Mouse (Mus musculus) cerebellum, adult 2 months (tissue): ENCODE data around the gene Vmn1r48. TPM values are rescaled to one million over a fixed set of nuclear protein-coding genes. Genes with fewer than 3 reads are reported as not detected.
"Not testable (repeated sequence)": the region's sequence is repeated elsewhere in the genome, so short reads cannot be mapped to it uniquely, and the experiment has no call there.

Source experiments
- DNase-seq, 2 experiments: peaks; one replicate each; pipeline ENCODE4 v3.0.0; 2021
- H3K27ac ChIP-seq: fragments of 200-500 bp; 2 replicates; pipeline ENCODE4 v1.5.1; 2012; ENCODE audit warnings: low read length, control low read depth, inconsistent platforms; ENCODE audit not compliant: insufficient read depth
- H3K27me3 ChIP-seq: fragments of 200-500 bp; 2 replicates; pipeline ENCODE4 v1.6.1; 2012; ENCODE audit warnings: inconsistent platforms, mild to moderate bottlenecking, low read length, moderate library complexity; ENCODE audit not compliant: control insufficient read depth, insufficient read depth
- H3K4me1 ChIP-seq: fragments of 200-500 bp; 2 replicates; pipeline ENCODE4 v1.6.1; 2011; ENCODE audit warnings: low read length; ENCODE audit not compliant: control insufficient read depth, insufficient read depth
- H3K4me3 ChIP-seq: fragments of 200-500 bp; replicated peaks from 2 replicates; pipeline ENCODE3; 2011; ENCODE audit warnings: mild to moderate bottlenecking, low read depth, low read length, control low read depth; ENCODE audit not compliant: insufficient read depth
- CTCF ChIP-seq: fragments of 200-500 bp; IDR thresholded peaks from 2 replicates; pipeline ENCODE4 v1.5.1; 2011; ENCODE audit warnings: low read depth, mild to moderate bottlenecking, control low read depth, low read length, moderate library complexity, borderline replicate concordance; ENCODE audit not compliant: insufficient read depth
- POLR2A ChIP-seq: fragments of 200-500 bp; IDR thresholded peaks from 2 replicates; pipeline ENCODE4 v1.6.1; 2011; ENCODE audit warnings: low read length, control low read depth, borderline replicate concordance; ENCODE audit not compliant: insufficient read depth
- WGBS: fragments of 180-500 bp; shearing (Covaris S2); methylation state at CpG from one replicate; pipeline ENCODE4 v1.1.7; 2018; 5-methylcytosine and 5-hydroxymethylcytosine counted together
- polyA plus RNA-seq: library from polyadenylated mRNA; depleted of rRNA; stranded (reverse); fragments of >200 nt; gene quantifications from 2 replicates; pipeline ENCODE4 v1.2.3, GENCODE M21; 2012; rRNA removed

Gene Vmn1r48
- not detected in 2 replicates for polyA plus RNA-seq

DNA sequence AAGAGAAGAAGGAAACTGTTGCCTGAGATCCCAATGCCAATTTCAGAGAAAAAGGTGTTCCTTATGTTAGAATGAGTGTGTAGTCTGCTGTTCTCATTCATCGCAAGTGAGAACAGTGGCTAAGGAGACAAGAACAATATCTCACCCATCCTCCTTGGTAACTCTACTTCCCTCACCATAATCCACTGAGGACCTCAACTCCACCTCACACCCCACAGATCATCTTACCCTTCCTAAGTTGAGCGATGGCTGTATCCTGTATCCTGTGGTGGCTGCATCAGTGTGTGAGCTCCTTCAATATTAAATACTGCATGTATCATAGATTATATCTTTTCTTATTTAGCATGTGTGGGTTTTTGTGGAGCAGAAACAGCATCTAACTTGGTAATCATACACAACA, at the start of gene Vmn1r48:
Gene Vmn1r48 (minus strand): TSS at position 101 of the 400 bp plus-strand sequence.
- no CpG with 5 or more reads among the region's 2 CpGs for whole genome bisulfite sequencing

DNA sequence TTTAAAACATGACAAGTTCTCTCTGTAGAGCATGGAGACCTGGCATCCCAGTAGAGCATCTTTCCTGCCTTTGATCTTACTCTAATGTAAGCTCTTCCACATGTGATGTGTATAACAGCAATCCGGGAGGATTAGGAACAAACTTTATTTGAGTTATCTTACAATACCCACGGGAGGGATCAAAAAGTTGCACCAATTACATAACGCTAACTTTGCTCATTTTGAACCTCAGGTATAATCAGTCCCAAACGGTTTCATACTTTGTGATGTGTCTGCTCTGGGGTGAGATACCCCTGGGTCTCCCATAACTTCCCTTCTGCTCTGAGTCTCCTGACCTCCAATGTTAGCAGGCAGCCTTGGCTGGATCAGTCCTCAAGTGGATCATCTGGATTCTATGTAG, 41.8 kb upstream of the Vmn1r48 start, which contains the start of gene Vmn1r49:
Gene Vmn1r49 (minus strand): TSS at position 101 of the 400 bp plus-strand sequence.
- no peak for DNase-seq
- 82% methylated on average over 4 of the region's 4 CpGs for WGBS

More for the DNA sequence above, at the start of gene Vmn1r48:
- H3K4me3 ChIP-seq, DNase-seq, H3K27ac ChIP-seq, H3K4me1 ChIP-seq, H3K27me3 ChIP-seq: not testable (repeated sequence)

DNA sequence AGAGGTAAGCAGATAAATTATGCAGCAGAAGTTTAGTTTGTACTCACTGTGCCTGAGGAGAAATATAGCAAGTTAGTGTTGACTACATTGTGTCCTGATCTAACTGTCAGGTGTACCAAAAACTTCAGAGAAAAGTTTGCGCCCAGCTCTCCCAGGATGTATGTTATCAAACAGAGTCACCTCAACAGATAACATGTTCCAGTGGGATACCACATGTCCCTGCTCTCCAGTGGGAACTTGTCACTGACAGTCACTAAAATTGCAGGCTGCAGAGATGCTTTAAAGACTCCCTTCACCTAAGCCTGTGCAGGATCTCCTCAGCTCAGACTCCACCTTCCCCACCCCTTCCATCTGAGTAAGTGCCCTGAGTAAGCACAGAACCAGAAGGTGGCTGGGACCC, 20.8 kb downstream of the Vmn1r48 start, which contains the start of gene Vmn1r47:
Gene Vmn1r47 (plus strand): TSS at position 301 of the 400 bp plus-strand sequence.
- 97% methylated on average over 1 of the region's 1 CpGs for WGBS
- not testable (repeated sequence) for H3K4me1 ChIP-seq, DNase-seq, H3K4me3 ChIP-seq, H3K27ac ChIP-seq, H3K27me3 ChIP-seq

More for the DNA sequence above, 41.8 kb upstream of the Vmn1r48 start, which contains the start of gene Vmn1r49:
- H3K4me1 ChIP-seq: no peaks in the 10 kb centered on the region
- no peak within 1 kb of the TSS for H3K27ac ChIP-seq
- TF ChIP-seq CTCF (no peak), POLR2A (no peak)
- H3K27me3 ChIP-seq: no peaks in the 10 kb centered on the region
- H3K4me3 ChIP-seq: no peak within 1 kb of the TSS

DNA sequence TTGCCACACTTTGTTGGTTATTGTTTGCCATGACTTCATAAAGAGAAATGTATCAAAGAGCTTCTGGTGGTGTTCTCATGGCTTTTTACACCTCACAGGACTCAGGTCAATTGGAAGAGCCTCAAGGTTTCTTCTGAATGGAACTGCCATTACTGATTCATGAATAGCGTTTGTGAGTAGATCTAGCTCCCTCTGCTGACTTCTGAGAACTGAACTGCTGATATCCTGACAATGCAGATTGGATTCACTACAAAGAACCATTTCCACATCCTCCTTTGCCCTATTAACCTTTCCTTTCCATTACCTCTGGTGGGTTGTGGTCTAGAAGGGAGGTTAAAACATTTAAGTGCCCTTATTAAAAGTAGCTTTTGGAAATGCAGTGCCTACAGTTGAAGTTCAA, 50.7 kb downstream of the Vmn1r48 start:
- WGBS: 16% methylated on average over 1 of the region's 1 CpGs
- H3K27me3 ChIP-seq: no peaks in the 10 kb centered on the region
- TF ChIP-seq POLR2A: no peak
- TF ChIP-seq CTCF: no peak
- no peak overlapping the region for H3K27ac ChIP-seq
- DNase-seq: no peak
- H3K4me3 ChIP-seq: no peak overlapping the region
- no peaks in the 10 kb centered on the region for H3K4me1 ChIP-seq

Other genes starting within 250 kb of the Vmn1r48 start
- not detected in 2 replicates for gene Vmn1r42, start 160.4 kb downstream of the Vmn1r48 start, polyA plus RNA-seq
- gene Vmn1r43, start 160.4 kb downstream of the Vmn1r48 start, polyA plus RNA-seq: not detected in 2 replicates
- gene Vmn1r44, start 153.2 kb downstream of the Vmn1r48 start, polyA plus RNA-seq: not detected in 2 replicates
- not detected in 2 replicates for gene Vmn1r45, start 96.2 kb downstream of the Vmn1r48 start, polyA plus RNA-seq
- gene Vmn1r46, start 67.5 kb downstream of the Vmn1r48 start, polyA plus RNA-seq: not detected in 2 replicates
- not detected in 2 replicates for gene Vmn1r47, start 20.7 kb downstream of the Vmn1r48 start, polyA plus RNA-seq
- gene Vmn1r49, start 41.7 kb upstream of the Vmn1r48 start, polyA plus RNA-seq: not detected in 2 replicates
- gene Vmn1r50, start 64.6 kb upstream of the Vmn1r48 start, polyA plus RNA-seq: not detected in 2 replicates
- gene Vmn1r51, start 85.8 kb upstream of the Vmn1r48 start, polyA plus RNA-seq: not detected in 2 replicates
- not detected in 2 replicates for gene Vmn1r52, start 138.0 kb upstream of the Vmn1r48 start, polyA plus RNA-seq
- not detected in 2 replicates for gene V1ra8, start 166.0 kb upstream of the Vmn1r48 start, polyA plus RNA-seq
- gene Vmn1r53, start 187.6 kb upstream of the Vmn1r48 start, polyA plus RNA-seq: not detected in 2 replicates
- not detected in 2 replicates for gene Vmn1r54, start 209.5 kb upstream of the Vmn1r48 start, polyA plus RNA-seq